Mouse (Mus musculus) E14TG2a.4 (cell line): Measurements from ENCODE around the gene Sbf2.

ENCODE experiments used
- CTCF ChIP-seq: conservative IDR thresholded peaks from 2 replicates; pipeline ENCODE4 v1.5.1; 2014; ENCODE audit warnings: low read length
- NANOG ChIP-seq: IDR thresholded peaks from 2 replicates; pipeline ENCODE4 v1.6.1; 2014; ENCODE audit warnings: borderline replicate concordance, low read length, mixed read lengths
- POU5F1 ChIP-seq: IDR thresholded peaks from 2 replicates; pipeline ENCODE4 v1.6.1; 2014; ENCODE audit warnings: low read length, borderline replicate concordance

- TF ChIP-seq CTCF (no peak), NANOG (no peak), POU5F1 (no peak)
Measured at GRCm38 (mm10) chr7:110658378-110658928, 43.7 kb upstream of the Sbf2 start.
